In the genomic region with DNA sequence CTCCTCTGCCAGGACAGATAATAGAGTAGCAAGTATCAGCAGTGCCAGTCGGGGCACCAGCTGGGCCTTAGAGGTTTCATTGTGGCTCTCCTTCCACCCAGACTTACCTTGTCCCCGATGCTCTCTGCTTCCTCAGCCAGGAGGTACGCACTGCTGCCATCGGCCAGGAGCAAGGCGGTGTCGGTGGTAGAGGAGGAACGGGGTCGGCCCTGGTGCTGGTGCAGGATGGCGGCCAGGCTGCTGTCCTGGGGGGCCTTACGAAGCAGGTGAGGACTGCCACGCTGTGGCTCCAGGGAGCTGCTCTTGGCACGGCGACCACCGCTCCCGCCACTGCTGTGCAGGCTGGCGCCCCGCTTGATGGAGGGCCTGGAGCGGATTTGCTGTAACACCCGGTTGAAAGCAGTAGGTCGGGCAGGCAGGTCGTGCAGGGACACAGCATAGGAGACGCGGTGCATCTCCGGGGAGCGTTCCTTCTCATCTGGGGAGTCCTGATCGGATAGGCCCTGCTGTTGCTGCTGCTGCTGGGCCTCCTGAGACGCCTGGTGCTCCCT, we compare ENCODE assay signal across 14 mouse cellular contexts. TPM values are rescaled to one million over a fixed set of nuclear protein-coding genes. Genes with fewer than 3 reads are reported as not detected.
DNase-seq lines count a peak whose midpoint lies in the region.
"Had no signal": no experiment of that assay in that cellular context is flagged by ENCODE, and none has a peak within 500 bp of the region (broad histone marks: within the 10 kb centered on the region; RNA-seq: fewer than 3 reads in every experiment).

No protein-coding gene starts in this region.

- peak; percentile 14 for DNase-seq in gastrocnemius, postnatal 14 days
- DNase-seq in gastrocnemius, adult 18-20 months (ENCODE audit: low spot score) = no peak
- DNase-seq in spleen, postnatal 10 days (ENCODE audit: low spot score in 2 of 2) = peak; percentile 38
- DNase-seq in spleen, adult 12 weeks (ENCODE audit: low spot score) = no peak
- peak; percentile 53 to 57 for DNase-seq in cerebellum, postnatal 25 days
- DNase-seq in urinary bladder, postnatal 10 days (ENCODE audit: low spot score) = no peak
- DNase-seq in layer of hippocampus, postnatal 14 days (ENCODE audit: low spot score in 2 of 2) = no peak
- DNase-seq: adrenal gland, adult 2 months; heart, adult 2 months; heart, postnatal 14 days; layer of hippocampus, adult 9-11 months; lung, adult 2 months; retina, postnatal 1 day; spleen, adult 18-20 months had no signal

- intact Hi-C loops in gastrocnemius, postnatal 14 days (cut with DNase I; ENCODE audit: low total_unique reads) = no loop called here

RNA-seq across cellular contexts. Expression of gene Tmcc2, which starts 10.5 kb away (rescaled TPM):
- total RNA-seq in gastrocnemius, postnatal 14 days (2021) = 10 to 100 TPM; 19.4 to 22.9 TPM
- total RNA-seq in gastrocnemius, adult 18-20 months (2021) = 10 to 100 TPM; 36.8 to 41.5 TPM
- total RNA-seq in layer of hippocampus, postnatal 14 days (2021) = 100 to 1,000 TPM; 191 to 192 TPM

RNA-seq across cellular contexts. Expression of gene Dstyk, which starts 36.7 kb away (rescaled TPM):
- 10 to 100 TPM; 12.2 to 13.8 TPM for total RNA-seq in gastrocnemius, postnatal 14 days (2021)
- 1 to 10 TPM; 9.6 to 9.9 TPM for total RNA-seq in gastrocnemius, adult 18-20 months (2021)
- total RNA-seq in layer of hippocampus, postnatal 14 days (2021) = 10 to 100 TPM; 35.5 to 38.0 TPM

Comparison
In these comparisons a context has a peak if more than half of its experiments do, and no peak if none do; other contexts are left out.
1. DNase-seq: peak in gastrocnemius, postnatal 14 days (single experiment), spleen, postnatal 10 days (2 of 2) and cerebellum, postnatal 25 days (2 of 2); none in gastrocnemius, adult 18-20 months (single experiment), spleen, adult 12 weeks (single experiment), urinary bladder, postnatal 10 days (single experiment) and layer of hippocampus, postnatal 14 days (0 of 2).
2. RNA of gene Tmcc2, which starts 10.5 kb away (total RNA-seq): 191 to 192 TPM in layer of hippocampus, postnatal 14 days; 36.8 to 41.5 TPM in gastrocnemius, adult 18-20 months and 19.4 to 22.9 TPM in gastrocnemius, postnatal 14 days; every median in the first group is over 4 times any median in the second.